Mouse (Mus musculus): ENCODE measurements around the gene 1700019A02Rik. TPM values are rescaled to one million over a fixed set of nuclear protein-coding genes. Genes with fewer than 3 reads are reported as not detected.

1700019A02Rik gene
- polyA plus RNA-seq (2015; fragmentation: Nextera tagmentation; extraction: Ambion mirVana) = not detected in 2 replicates

GRCm38 (mm10) chr1:53187536-53187935 is at the start of gene 1700019A02Rik:
1700019A02Rik (minus strand) TSS chr1:53187636.
- Histone ChIP-seq H3K9ac (ENCODE audit: low read depth, low read length) (no peak within 1 kb of the TSS), H3K27ac (ENCODE audit: low read depth, low read length) (no peak within 1 kb of the TSS), H3K4me1 (ENCODE audit: control insufficient read depth, insufficient read depth, low read depth, low read length) (no peaks in the 10 kb centered on the region), H3K4me3 (ENCODE audit: low read length) (no peak within 1 kb of the TSS), H3K27me3 (replicated peaks; ENCODE audit: control insufficient read depth, insufficient read depth, low read length) (no peaks in the 10 kb centered on the region), H3K4me2 (ENCODE audit: low read length) (no peak within 1 kb of the TSS), H3K36me3 (ENCODE audit: control insufficient read depth, insufficient read depth, low read length) (no peaks in the 10 kb centered on the region), H3K9me3 (ENCODE audit: control insufficient read depth, low read length) (no peaks in the 10 kb centered on the region)
- ATAC-seq = no peak
- WGBS = 93% methylated on average over 8 of the region's 8 CpGs

DNA sequence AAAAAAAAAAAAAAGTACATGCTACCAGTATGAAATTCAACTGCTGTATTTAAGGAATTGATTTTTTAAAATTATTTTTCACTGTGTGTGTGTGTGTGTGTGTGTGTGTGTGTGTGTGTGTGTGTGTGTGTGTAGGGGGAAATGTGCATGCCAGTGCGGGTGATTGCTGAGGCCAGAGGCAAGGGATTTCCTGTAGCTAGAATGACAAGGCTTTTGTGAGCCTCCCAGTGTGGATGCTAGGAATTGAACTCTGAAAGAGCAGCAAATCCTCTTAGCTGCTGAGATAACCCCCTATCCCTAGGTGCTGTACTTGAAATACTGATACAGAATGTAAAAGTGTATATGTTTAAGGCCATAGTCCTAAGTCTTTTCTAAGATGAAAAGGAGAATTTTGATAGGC is 38.6 kb upstream of the 1700019A02Rik start:
- WGBS = 44% methylated on average over 1 of the region's 1 CpGs
- no peak overlapping the region for H3K4me2 ChIP-seq (ENCODE audit: low read length)
- no peak for ATAC-seq
- no peak overlapping the region for H3K4me3 ChIP-seq (ENCODE audit: low read length)
- H3K27me3 ChIP-seq (replicated peaks; ENCODE audit: control insufficient read depth, insufficient read depth, low read length) = no peaks in the 10 kb centered on the region
- no peaks in the 10 kb centered on the region for H3K36me3 ChIP-seq (ENCODE audit: control insufficient read depth, insufficient read depth, low read length)
- H3K27ac ChIP-seq (ENCODE audit: low read depth, low read length) = no peak overlapping the region
- H3K9ac ChIP-seq (ENCODE audit: low read depth, low read length) = no peak overlapping the region
- H3K4me1 ChIP-seq (ENCODE audit: control insufficient read depth, insufficient read depth, low read depth, low read length) = no peaks in the 10 kb centered on the region
- no peaks in the 10 kb centered on the region for H3K9me3 ChIP-seq (ENCODE audit: control insufficient read depth, low read length)

DNA sequence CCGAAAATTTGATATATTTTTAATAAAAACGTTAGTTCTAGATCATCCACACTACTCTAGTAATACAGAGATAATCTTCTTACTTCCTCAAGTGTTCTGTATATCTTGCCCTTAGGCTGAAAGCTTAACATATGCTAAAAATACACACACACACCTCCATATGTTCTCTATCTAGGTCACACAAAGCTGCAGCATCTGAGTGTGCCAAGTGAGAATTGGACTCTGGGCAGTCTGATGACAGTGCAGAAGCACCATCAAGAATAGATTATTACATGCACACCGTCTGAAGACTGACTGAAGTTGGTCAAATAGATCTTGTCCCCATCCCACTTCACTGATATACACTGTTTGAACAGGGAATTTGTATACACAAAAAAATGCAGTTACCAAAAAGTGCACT is 38.2 kb upstream of the 1700019A02Rik start:
- no peaks in the 10 kb centered on the region for H3K4me1 ChIP-seq (ENCODE audit: control insufficient read depth, insufficient read depth, low read depth, low read length)
- no peak for ATAC-seq
- H3K36me3 ChIP-seq (ENCODE audit: control insufficient read depth, insufficient read depth, low read length) = no peaks in the 10 kb centered on the region
- H3K9ac ChIP-seq (ENCODE audit: low read depth, low read length) = no peak overlapping the region
- no peak overlapping the region for H3K4me3 ChIP-seq (ENCODE audit: low read length)
- H3K4me2 ChIP-seq (ENCODE audit: low read length) = no peak overlapping the region
- 81% methylated on average over 3 of the region's 3 CpGs for WGBS
- no peak overlapping the region for H3K27ac ChIP-seq (ENCODE audit: low read depth, low read length)
- H3K9me3 ChIP-seq (ENCODE audit: control insufficient read depth, low read length) = no peaks in the 10 kb centered on the region
- H3K27me3 ChIP-seq (replicated peaks; ENCODE audit: control insufficient read depth, insufficient read depth, low read length) = no peaks in the 10 kb centered on the region

DNA sequence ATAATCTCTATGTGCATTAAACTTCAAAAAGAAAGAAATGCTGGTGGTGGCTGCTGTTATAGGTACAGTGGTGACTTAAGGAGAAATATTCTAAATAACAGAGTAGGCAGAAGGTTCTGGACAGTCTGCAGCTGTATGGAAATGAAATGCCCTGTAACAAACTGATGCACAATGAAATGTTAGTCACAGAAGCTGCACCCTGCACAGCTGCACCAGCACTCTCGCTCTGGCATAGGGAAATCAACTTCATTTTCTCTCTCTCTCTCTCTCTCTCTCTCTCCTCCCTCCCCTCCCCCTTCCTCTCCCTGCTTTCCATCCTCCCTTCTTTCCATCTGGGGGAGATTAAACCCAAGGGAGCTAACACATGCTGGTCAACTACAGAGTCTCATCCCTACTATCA is 37.3 kb upstream of the 1700019A02Rik start:
- Histone ChIP-seq H3K4me3 (ENCODE audit: low read length) (no peak overlapping the region), H3K9me3 (ENCODE audit: control insufficient read depth, low read length) (no peaks in the 10 kb centered on the region), H3K4me1 (ENCODE audit: control insufficient read depth, insufficient read depth, low read depth, low read length) (no peaks in the 10 kb centered on the region), H3K27me3 (replicated peaks; ENCODE audit: control insufficient read depth, insufficient read depth, low read length) (no peaks in the 10 kb centered on the region), H3K4me2 (ENCODE audit: low read length) (no peak overlapping the region), H3K36me3 (ENCODE audit: control insufficient read depth, insufficient read depth, low read length) (no peaks in the 10 kb centered on the region), H3K9ac (ENCODE audit: low read depth, low read length) (no peak overlapping the region), H3K27ac (ENCODE audit: low read depth, low read length) (no peak overlapping the region)
- ATAC-seq = no peak
- 71% methylated on average over 1 of the region's 1 CpGs for WGBS

DNA sequence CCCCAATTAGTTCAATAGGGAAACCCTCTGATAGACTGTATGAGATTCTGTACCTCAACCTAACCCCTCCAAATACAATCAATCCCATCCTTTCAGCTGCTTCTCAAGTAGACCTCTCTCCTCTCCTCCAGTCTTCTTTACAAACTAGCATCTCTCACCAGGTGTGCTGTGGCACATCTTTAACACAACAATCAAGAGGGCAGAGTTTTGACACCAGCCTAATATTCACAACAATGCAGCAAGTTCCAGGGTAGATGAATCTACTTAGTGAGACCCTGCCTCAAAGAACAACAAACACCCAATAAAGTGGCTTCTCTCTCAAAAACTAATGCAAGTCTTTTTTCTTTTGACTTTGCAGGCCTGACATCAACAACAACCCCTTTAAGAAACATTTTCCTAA is 22.7 kb upstream of the 1700019A02Rik start:
- Histone ChIP-seq H3K4me1 (ENCODE audit: control insufficient read depth, insufficient read depth, low read depth, low read length) (no peaks in the 10 kb centered on the region), H3K27ac (ENCODE audit: low read depth, low read length) (no peak overlapping the region), H3K4me3 (ENCODE audit: low read length) (no peak overlapping the region), H3K27me3 (replicated peaks; ENCODE audit: control insufficient read depth, insufficient read depth, low read length) (no peaks in the 10 kb centered on the region), H3K4me2 (ENCODE audit: low read length) (no peak overlapping the region), H3K36me3 (ENCODE audit: control insufficient read depth, insufficient read depth, low read length) (no peaks in the 10 kb centered on the region), H3K9ac (ENCODE audit: low read depth, low read length) (no peak overlapping the region), H3K9me3 (ENCODE audit: control insufficient read depth, low read length) (no peaks in the 10 kb centered on the region)
- ATAC-seq = no peak

- no peak for ATAC-seq
- Histone ChIP-seq H3K9ac (ENCODE audit: low read depth, low read length) (no peak overlapping the region), H3K4me2 (ENCODE audit: low read length) (no peak overlapping the region), H3K4me1 (ENCODE audit: control insufficient read depth, insufficient read depth, low read depth, low read length) (no peaks in the 10 kb centered on the region), H3K36me3 (ENCODE audit: control insufficient read depth, insufficient read depth, low read length) (no peaks in the 10 kb centered on the region), H3K27ac (ENCODE audit: low read depth, low read length) (no peak overlapping the region), H3K9me3 (ENCODE audit: control insufficient read depth, low read length) (no peaks in the 10 kb centered on the region), H3K4me3 (ENCODE audit: low read length) (no peak overlapping the region), H3K27me3 (replicated peaks; ENCODE audit: control insufficient read depth, insufficient read depth, low read length) (no peaks in the 10 kb centered on the region)
- 96% methylated on average over 2 of the region's 2 CpGs for WGBS
Observed at GRCm38 (mm10) chr1:53203902-53204301, 16.5 kb upstream of the 1700019A02Rik start.

DNA sequence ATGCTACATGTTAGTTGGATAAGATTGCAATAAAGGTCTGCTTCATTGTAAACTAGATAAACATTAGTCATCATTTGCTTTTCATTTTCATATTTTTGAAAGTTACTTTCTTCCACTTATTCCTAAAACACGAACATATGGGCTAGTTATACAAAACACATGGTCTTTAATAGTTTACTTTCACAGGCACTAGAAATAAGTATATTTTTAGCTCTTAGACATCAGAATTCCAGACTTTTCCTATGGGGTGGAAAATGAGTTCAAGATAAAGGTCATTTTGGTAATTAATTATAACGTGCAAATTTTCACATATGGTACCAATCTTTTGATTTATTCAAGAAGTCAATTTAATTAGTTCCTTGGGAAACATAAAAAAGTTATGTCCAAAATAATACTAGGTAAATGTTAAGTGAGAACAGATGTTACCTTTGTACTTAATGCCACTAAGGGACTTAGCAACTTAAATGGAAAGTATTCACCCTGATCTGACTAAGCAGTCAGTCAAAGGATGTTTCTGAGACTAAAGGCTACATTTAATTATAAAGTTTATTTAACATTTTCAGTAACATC is 14.3 kb upstream of the 1700019A02Rik start:
- no peaks in the 10 kb centered on the region for H3K4me1 ChIP-seq (ENCODE audit: control insufficient read depth, insufficient read depth, low read depth, low read length)
- H3K27ac ChIP-seq (ENCODE audit: low read depth, low read length) = no peak overlapping the region
- H3K27me3 ChIP-seq (replicated peaks; ENCODE audit: control insufficient read depth, insufficient read depth, low read length) = no peaks in the 10 kb centered on the region
- WGBS = 72% methylated on average over 2 of the region's 2 CpGs
- H3K9ac ChIP-seq (ENCODE audit: low read depth, low read length) = no peak overlapping the region
- no peaks in the 10 kb centered on the region for H3K36me3 ChIP-seq (ENCODE audit: control insufficient read depth, insufficient read depth, low read length)
- no peaks in the 10 kb centered on the region for H3K9me3 ChIP-seq (ENCODE audit: control insufficient read depth, low read length)
- no peak overlapping the region for H3K4me2 ChIP-seq (ENCODE audit: low read length)
- no peak overlapping the region for H3K4me3 ChIP-seq (ENCODE audit: low read length)
- no peak for ATAC-seq

DNA sequence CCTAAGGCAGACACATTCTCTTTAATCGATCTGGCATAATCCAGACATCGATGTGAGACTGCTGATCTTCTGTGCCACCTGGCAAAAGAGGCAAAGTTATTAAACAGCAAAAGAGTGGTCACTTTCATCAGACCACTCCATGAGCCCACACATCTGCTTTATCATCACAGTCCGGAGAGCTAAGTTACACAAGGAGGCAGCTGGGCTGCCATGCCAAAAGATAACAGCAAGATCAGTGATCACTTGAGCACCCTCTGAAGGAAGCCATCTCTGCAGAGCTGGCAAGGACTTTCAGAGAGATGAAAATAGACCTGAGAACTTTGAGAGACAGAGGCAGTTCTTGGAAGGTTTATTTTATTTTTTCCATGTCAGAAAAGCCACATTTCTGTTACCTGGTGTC is 7.1 kb upstream of the 1700019A02Rik start:
- no peak overlapping the region for H3K9ac ChIP-seq (ENCODE audit: low read depth, low read length)
- H3K27ac ChIP-seq (ENCODE audit: low read depth, low read length) = no peak overlapping the region
- no peaks in the 10 kb centered on the region for H3K27me3 ChIP-seq (replicated peaks; ENCODE audit: control insufficient read depth, insufficient read depth, low read length)
- H3K4me3 ChIP-seq (ENCODE audit: low read length) = no peak overlapping the region
- no peak for ATAC-seq
- WGBS = 88% methylated on average over 3 of the region's 3 CpGs
- H3K4me1 ChIP-seq (ENCODE audit: control insufficient read depth, insufficient read depth, low read depth, low read length) = no peaks in the 10 kb centered on the region
- no peaks in the 10 kb centered on the region for H3K9me3 ChIP-seq (ENCODE audit: control insufficient read depth, low read length)
- no peak overlapping the region for H3K4me2 ChIP-seq (ENCODE audit: low read length)
- H3K36me3 ChIP-seq (ENCODE audit: control insufficient read depth, insufficient read depth, low read length) = no peaks in the 10 kb centered on the region

DNA sequence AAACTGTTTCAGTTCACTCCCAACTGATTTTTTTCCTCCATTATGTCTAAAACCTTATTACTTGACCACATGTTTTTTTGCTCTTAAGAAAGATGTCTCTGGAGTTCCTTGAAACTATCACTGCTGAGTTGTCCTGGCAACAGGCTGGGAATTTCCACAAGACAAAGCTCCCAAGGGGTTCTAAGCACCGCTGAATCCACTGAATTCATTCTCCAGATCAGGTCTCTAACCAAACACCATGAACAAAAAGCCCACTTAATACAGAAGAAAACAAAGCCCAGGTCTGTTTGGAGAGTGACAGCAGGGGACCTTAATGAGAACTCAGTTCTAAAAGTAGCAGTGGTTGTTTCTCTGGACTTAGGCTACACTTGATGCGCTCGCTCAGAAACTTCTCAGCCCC is 3.8 kb upstream of the 1700019A02Rik start:
- Histone ChIP-seq H3K4me3 (ENCODE audit: low read length) (no peak overlapping the region), H3K36me3 (ENCODE audit: control insufficient read depth, insufficient read depth, low read length) (no peaks in the 10 kb centered on the region), H3K4me2 (ENCODE audit: low read length) (no peak overlapping the region), H3K27me3 (replicated peaks; ENCODE audit: control insufficient read depth, insufficient read depth, low read length) (no peaks in the 10 kb centered on the region), H3K9me3 (ENCODE audit: control insufficient read depth, low read length) (no peaks in the 10 kb centered on the region), H3K4me1 (ENCODE audit: control insufficient read depth, insufficient read depth, low read depth, low read length) (no peaks in the 10 kb centered on the region), H3K9ac (ENCODE audit: low read depth, low read length) (no peak overlapping the region), H3K27ac (ENCODE audit: low read depth, low read length) (no peak overlapping the region)
- ATAC-seq = no peak
- 51% methylated on average over 3 of the region's 3 CpGs for WGBS

- Histone ChIP-seq H3K36me3 (ENCODE audit: control insufficient read depth, insufficient read depth, low read length) (no peaks in the 10 kb centered on the region), H3K9ac (ENCODE audit: low read depth, low read length) (no peak overlapping the region), H3K4me3 (ENCODE audit: low read length) (no peak overlapping the region), H3K27me3 (replicated peaks; ENCODE audit: control insufficient read depth, insufficient read depth, low read length) (no peaks in the 10 kb centered on the region), H3K9me3 (ENCODE audit: control insufficient read depth, low read length) (no peaks in the 10 kb centered on the region), H3K4me2 (ENCODE audit: low read length) (no peak overlapping the region), H3K4me1 (ENCODE audit: control insufficient read depth, insufficient read depth, low read depth, low read length) (no peaks in the 10 kb centered on the region), H3K27ac (ENCODE audit: low read depth, low read length) (no peak overlapping the region)
- WGBS = 73% methylated on average over 3 of the region's 3 CpGs
- no peak for ATAC-seq
Observed at GRCm38 (mm10) chr1:53189620-53190019, 2.2 kb upstream of the 1700019A02Rik start.
